9 mouse cellular contexts compared by ENCODE assay signal in genomic region chr4:129557256-129557808, GRCm38 (mm10). TPM values are rescaled to one million over a fixed set of nuclear protein-coding genes. Genes with fewer than 3 reads are reported as not detected.
DNase-seq lines count a peak whose midpoint lies in the region; ATAC-seq and TF ChIP-seq lines count a peak whose summit lies in the region.
"Had no signal": no experiment of that assay in that cellular context is flagged by ENCODE, and none has a peak within 500 bp of the region (broad histone marks: within the 10 kb centered on the region; RNA-seq: fewer than 3 reads in every experiment).

No protein-coding gene starts in this region.

- H3K36me3 ChIP-seq in kidney, embryonic 16.5 days (ENCODE audit: insufficient read depth, low read length): no peaks in the 10 kb centered on the region
- H3K36me3 ChIP-seq in limb, embryonic 13.5 days: no peaks in the 10 kb centered on the region
- no peaks in the 10 kb centered on the region for H3K36me3 ChIP-seq in stomach, embryonic 14.5 days (ENCODE audit: control insufficient read depth, insufficient read depth, low read length)

- H3K4me3 ChIP-seq in kidney, embryonic 16.5 days (ENCODE audit: low read length): no peak overlapping the region
- H3K4me3 ChIP-seq in embryonic fibroblast, embryonic 13.5 days (ENCODE audit: insufficient read depth, low read length): no peak overlapping the region
- peak overlapping the region; percentile 61 for H3K4me3 ChIP-seq in limb, embryonic 13.5 days
- peak overlapping the region; percentile 52; the same call in 1 of the 2 replicates for H3K4me3 ChIP-seq in stomach, embryonic 14.5 days (ENCODE audit: low read depth, low read length)

- TF ChIP-seq CTCF in embryonic fibroblast, embryonic 13.5 days (IDR thresholded peaks at IDR 0.05; ENCODE audit: borderline replicate concordance, insufficient read depth, low read length): no peak

- H3K27ac ChIP-seq in kidney, embryonic 16.5 days (ENCODE audit: low read length): peak overlapping the region; percentile 79
- no peak overlapping the region for H3K27ac ChIP-seq in embryonic fibroblast, embryonic 13.5 days (ENCODE audit: insufficient read depth, low read length)
- no peak overlapping the region; the same call in 1 of the 2 replicates for H3K27ac ChIP-seq in limb, embryonic 13.5 days
- H3K27ac ChIP-seq in stomach, embryonic 14.5 days (ENCODE audit: low read length): peak overlapping the region; percentile 33; the same call in 1 of the 2 replicates

- 0 out of 2 replicates have a peak, but pooled peaks have one; percentile 16 for ATAC-seq in kidney, embryonic 16.5 days (ENCODE audit: low FRiP score, low TSS enrichment)
- ATAC-seq in limb, embryonic 13.5 days (ENCODE audit: low FRiP score, low read depth): no peak
- ATAC-seq in stomach, embryonic 14.5 days (ENCODE audit: insufficient number of reproducible peaks, insufficient read depth, low FRiP score, low read depth): 0 out of 2 replicates have a peak, but pooled peaks have one; percentile 24

- peak overlapping the region; percentile 77 for H3K9ac ChIP-seq in kidney, embryonic 16.5 days (replicated peaks; ENCODE audit: low read length)
- peak overlapping the region; percentile 71 for H3K9ac ChIP-seq in limb, embryonic 13.5 days
- H3K9ac ChIP-seq in stomach, embryonic 14.5 days (replicated peaks; ENCODE audit: low read depth, low read length): no peak overlapping the region

- H3K27me3 ChIP-seq in kidney, embryonic 16.5 days (ENCODE audit: insufficient read depth, low read length): no peaks in the 10 kb centered on the region
- H3K27me3 ChIP-seq in limb, embryonic 13.5 days: no peaks in the 10 kb centered on the region
- H3K27me3 ChIP-seq in stomach, embryonic 14.5 days (ENCODE audit: control insufficient read depth, insufficient read depth, low read length): no peaks in the 10 kb centered on the region

- H3K9me3 ChIP-seq in kidney, embryonic 16.5 days (ENCODE audit: low read length): no peaks in the 10 kb centered on the region
- H3K9me3 ChIP-seq in limb, embryonic 13.5 days: no peaks in the 10 kb centered on the region
- no peaks in the 10 kb centered on the region for H3K9me3 ChIP-seq in stomach, embryonic 14.5 days (ENCODE audit: control insufficient read depth, low read depth, low read length)

- no peak for DNase-seq in kidney, postnatal 14 days
- DNase-seq in urinary bladder, adult 18-20 months (ENCODE audit: low spot score in 2 of 2): no peak
- no peak for DNase-seq in cerebellum, adult 18-20 months
- no peak for DNase-seq in layer of hippocampus, adult 18-20 months (ENCODE audit: low spot score in 2 of 2)

- WGBS in kidney, embryonic 16.5 days: 52% methylated on average over 9 of the region's 9 CpGs
- 67% methylated on average over 9 of the region's 9 CpGs for WGBS in limb, embryonic 13.5 days
- 60% methylated on average over 9 of the region's 9 CpGs for WGBS in stomach, embryonic 14.5 days

- H3K4me2 ChIP-seq in kidney, embryonic 16.5 days (replicated peaks; ENCODE audit: low read depth, low read length): peak overlapping the region; percentile 87
- H3K4me2 ChIP-seq in limb, embryonic 13.5 days (replicated peaks): peak overlapping the region; percentile 93
- peak overlapping the region; percentile 87 for H3K4me2 ChIP-seq in stomach, embryonic 14.5 days (replicated peaks; ENCODE audit: low read depth, low read length)

- H3K4me1 ChIP-seq in kidney, embryonic 16.5 days (ENCODE audit: insufficient read depth, low read length): peaks cover 24% of the 10 kb centered on the region
- no peaks in the 10 kb centered on the region for H3K4me1 ChIP-seq in embryonic fibroblast, embryonic 13.5 days (ENCODE audit: control insufficient read depth, insufficient read depth, low read length)
- H3K4me1 ChIP-seq in limb, embryonic 13.5 days: peaks cover 21% of the 10 kb centered on the region
- H3K4me1 ChIP-seq in stomach, embryonic 14.5 days (ENCODE audit: control insufficient read depth, insufficient read depth, low read length): 0 out of 2 replicates have a peak, but pooled peaks cover 9% of the 10 kb centered on the region

- 0 out of 2 replicates have a peak, but pooled peaks have one; percentile 35 for TF ChIP-seq POLR2A in embryonic fibroblast, embryonic 13.5 days (IDR thresholded peaks at IDR 0.05; ENCODE audit: low read depth, low read length)

RNA-seq across cellular contexts. Expression of gene Hdac1, which starts 14.8 kb away (rescaled TPM):
- 285 and 304 TPM in 2 replicates for polyA plus RNA-seq in kidney, embryonic 16.5 days (2015; fragmentation: Nextera tagmentation; extraction: Ambion mirVana)
- polyA plus RNA-seq in embryonic fibroblast, embryonic 13.5 days (2011; ENCODE audit: insufficient read length, low read depth, missing spikeins): 150 and 156 TPM in 2 replicates
- 244 and 251 TPM in 2 replicates for polyA plus RNA-seq in limb, embryonic 13.5 days (2015; fragmentation: Nextera tagmentation; extraction: Ambion mirVana)
- 210 and 217 TPM in 2 replicates for polyA plus RNA-seq in stomach, embryonic 14.5 days (2014; fragmentation: Nextera tagmentation; extraction: Ambion mirVana)
- total RNA-seq in layer of hippocampus, adult 18-20 months (2021): 10 to 100 TPM; 36.9 to 43.0 TPM

RNA-seq across cellular contexts. Expression of gene Lck, which starts 16.1 kb away (rescaled TPM):
- polyA plus RNA-seq in kidney, embryonic 16.5 days (2015; fragmentation: Nextera tagmentation; extraction: Ambion mirVana): 10.8 and 13.0 TPM in 2 replicates
- 3.0 and 5.2 TPM in 2 replicates for polyA plus RNA-seq in embryonic fibroblast, embryonic 13.5 days (2011; ENCODE audit: insufficient read length, low read depth, missing spikeins)
- 11.1 and 12.1 TPM in 2 replicates for polyA plus RNA-seq in limb, embryonic 13.5 days (2015; fragmentation: Nextera tagmentation; extraction: Ambion mirVana)
- polyA plus RNA-seq in stomach, embryonic 14.5 days (2014; fragmentation: Nextera tagmentation; extraction: Ambion mirVana): 7.5 and 9.5 TPM in 2 replicates
- total RNA-seq in layer of hippocampus, adult 18-20 months (2021): 1 to 10 TPM; 3.4 to 3.9 TPM

RNA-seq across cellular contexts. Expression of gene Fam167b, which starts 21.0 kb away (rescaled TPM):
- polyA plus RNA-seq in kidney, embryonic 16.5 days (2015; fragmentation: Nextera tagmentation; extraction: Ambion mirVana): 35.9 and 37.8 TPM in 2 replicates
- polyA plus RNA-seq in embryonic fibroblast, embryonic 13.5 days (2011; ENCODE audit: insufficient read length, low read depth, missing spikeins): not detected in 2 replicates
- 4.5 and 5.1 TPM in 2 replicates for polyA plus RNA-seq in limb, embryonic 13.5 days (2015; fragmentation: Nextera tagmentation; extraction: Ambion mirVana)
- polyA plus RNA-seq in stomach, embryonic 14.5 days (2014; fragmentation: Nextera tagmentation; extraction: Ambion mirVana): 2.9 and 3.7 TPM in 2 replicates
- total RNA-seq in layer of hippocampus, adult 18-20 months (2021): under 1 TPM; 0.51 to 0.74 TPM
- total RNA-seq: left cerebral cortex, postnatal 36 days had no signal

RNA-seq across cellular contexts. Expression of gene Eif3i, which starts 43.1 kb away (rescaled TPM):
- 296 and 307 TPM in 2 replicates for polyA plus RNA-seq in kidney, embryonic 16.5 days (2015; fragmentation: Nextera tagmentation; extraction: Ambion mirVana)
- 217 and 251 TPM in 2 replicates for polyA plus RNA-seq in embryonic fibroblast, embryonic 13.5 days (2011; ENCODE audit: insufficient read length, low read depth, missing spikeins)
- polyA plus RNA-seq in limb, embryonic 13.5 days (2015; fragmentation: Nextera tagmentation; extraction: Ambion mirVana): 285 and 288 TPM in 2 replicates
- polyA plus RNA-seq in stomach, embryonic 14.5 days (2014; fragmentation: Nextera tagmentation; extraction: Ambion mirVana): 316 TPM in 2 replicates
- total RNA-seq in layer of hippocampus, adult 18-20 months (2021): 100 to 1,000 TPM; 127 to 131 TPM

RNA-seq across cellular contexts. Expression of gene Tmem234, which starts 43.1 kb away (rescaled TPM):
- 216 and 221 TPM in 2 replicates for polyA plus RNA-seq in kidney, embryonic 16.5 days (2015; fragmentation: Nextera tagmentation; extraction: Ambion mirVana)
- 110 and 112 TPM in 2 replicates for polyA plus RNA-seq in embryonic fibroblast, embryonic 13.5 days (2011; ENCODE audit: insufficient read length, low read depth, missing spikeins)
- polyA plus RNA-seq in limb, embryonic 13.5 days (2015; fragmentation: Nextera tagmentation; extraction: Ambion mirVana): 211 and 218 TPM in 2 replicates
- polyA plus RNA-seq in stomach, embryonic 14.5 days (2014; fragmentation: Nextera tagmentation; extraction: Ambion mirVana): 206 and 226 TPM in 2 replicates
- 10 to 100 TPM; 73.7 to 79.8 TPM for total RNA-seq in layer of hippocampus, adult 18-20 months (2021)

Comparison
In these comparisons a context has a peak if more than half of its experiments do, and no peak if none do; other contexts are left out.
1. H3K27ac ChIP-seq: peak in kidney, embryonic 16.5 days (single experiment) and stomach, embryonic 14.5 days (single experiment); none in embryonic fibroblast, embryonic 13.5 days (single experiment) and limb, embryonic 13.5 days (single experiment).
2. H3K4me3 ChIP-seq: peak in limb, embryonic 13.5 days (single experiment) and stomach, embryonic 14.5 days (single experiment); none in kidney, embryonic 16.5 days (single experiment) and embryonic fibroblast, embryonic 13.5 days (single experiment).
3. Peak in every context shown above with its lines, with median percentiles within 50 percentile points of each other: H3K4me2 ChIP-seq.